Mouse (Mus musculus): ENCODE measurements around the gene Vti1a.

Vti1a gene

GRCm38 (mm10) chr19:55559331-55559730, 243.2 kb downstream of the Vti1a start:
- no peak for DNase-seq (ENCODE audit: low read depth, low spot score)

- no peak for DNase-seq (ENCODE audit: low read depth, low spot score)
Measured at GRCm38 (mm10) chr19:55560088-55560682, 244.1 kb downstream of the Vti1a start.

- DNase-seq (ENCODE audit: low read depth, low spot score) = no peak
Measured at GRCm38 (mm10) chr19:55561469-55561868, 245.4 kb downstream of the Vti1a start.

- DNase-seq (ENCODE audit: low read depth, low spot score) = no peak
Measured at GRCm38 (mm10) chr19:55562487-55563147, 246.5 kb downstream of the Vti1a start.

- no peak for DNase-seq (ENCODE audit: low read depth, low spot score)
Measured at GRCm38 (mm10) chr19:55563148-55563651, 247.1 kb downstream of the Vti1a start.

GRCm38 (mm10) chr19:55564104-55564938, 248.2 kb downstream of the Vti1a start:
- no peak for DNase-seq (ENCODE audit: low read depth, low spot score)

- DNase-seq (ENCODE audit: low read depth, low spot score) = no peak
Measured at GRCm38 (mm10) chr19:55565111-55565510, 249.0 kb downstream of the Vti1a start.

GRCm38 (mm10) chr19:55565523-55566369, 249.7 kb downstream of the Vti1a start:
- DNase-seq (ENCODE audit: low read depth, low spot score) = no peak

- DNase-seq (ENCODE audit: low read depth, low spot score) = no peak
Measured at GRCm38 (mm10) chr19:55569114-55569513, 253.0 kb downstream of the Vti1a start.

GRCm38 (mm10) chr19:55569894-55570293, 253.8 kb downstream of the Vti1a start:
- DNase-seq (ENCODE audit: low read depth, low spot score) = no peak

- DNase-seq (ENCODE audit: low read depth, low spot score) = no peak
Measured at GRCm38 (mm10) chr19:55570520-55571296, 254.6 kb downstream of the Vti1a start.

- DNase-seq (ENCODE audit: low read depth, low spot score) = no peak
Measured at GRCm38 (mm10) chr19:55571486-55571885, 255.4 kb downstream of the Vti1a start.

- DNase-seq (ENCODE audit: low read depth, low spot score) = no peak
Measured at GRCm38 (mm10) chr19:55577306-55578042, 261.4 kb downstream of the Vti1a start.

- no peak for DNase-seq (ENCODE audit: low read depth, low spot score)
Measured at GRCm38 (mm10) chr19:55578094-55579085, 262.3 kb downstream of the Vti1a start.

- DNase-seq (ENCODE audit: low read depth, low spot score) = no peak
Measured at GRCm38 (mm10) chr19:55579310-55579709, 263.2 kb downstream of the Vti1a start.

GRCm38 (mm10) chr19:55580152-55580551, 264.1 kb downstream of the Vti1a start:
- DNase-seq (ENCODE audit: low read depth, low spot score) = no peak

- DNase-seq (ENCODE audit: low read depth, low spot score) = no peak
Measured at GRCm38 (mm10) chr19:55580667-55581066, 264.6 kb downstream of the Vti1a start.

GRCm38 (mm10) chr19:55582896-55583653, 267.0 kb downstream of the Vti1a start:
- DNase-seq (ENCODE audit: low read depth, low spot score) = no peak

Measured in CD4-positive helper T cell, adult 2 months (primary cell).